Mouse (Mus musculus): ENCODE data around the gene Prc1. TPM values are rescaled to one million over a fixed set of nuclear protein-coding genes. Genes with fewer than 3 reads are reported as not detected.

Gene Prc1
- polyA plus RNA-seq, 2 experiments, result 79.9 to 111 TPM

- no peaks in the 10 kb centered on the region for H3K27me3 ChIP-seq (ENCODE audit: control insufficient read depth, insufficient read depth, low read length)
- H3K4me2 ChIP-seq (replicated peaks; ENCODE audit: low read depth, low read length, severe bottlenecking), result no peak overlapping the region
- DNase-seq (ENCODE audit: low spot score), result no peak
- H3K9me3 ChIP-seq (ENCODE audit: control insufficient read depth, low read length), result peaks cover 14% of the 10 kb centered on the region; the same call in 1 of the 2 replicates
- TF ChIP-seq POLR2A (IDR thresholded peaks at IDR 0.05; ENCODE audit: borderline replicate concordance, extremely low read depth, insufficient read depth, insufficient read length), result no peak
- no peak for ATAC-seq (ENCODE audit: low FRiP score, low read depth)
- peaks cover 59% of the 10 kb centered on the region for H3K36me3 ChIP-seq (ENCODE audit: control insufficient read depth, insufficient read depth, low read length)
- H3K9ac ChIP-seq (ENCODE audit: low read depth, low read length, severe bottlenecking), result no peak overlapping the region
- 97% methylated on average over 4 of the region's 4 CpGs for WGBS
- no peaks in the 10 kb centered on the region for H3K4me1 ChIP-seq (ENCODE audit: control insufficient read depth, insufficient read depth, low read length)
- no peak overlapping the region for H3K4me3 ChIP-seq (replicated peaks; ENCODE audit: low read length)
- H3K27ac ChIP-seq (replicated peaks; ENCODE audit: low read depth, low read length), result no peak overlapping the region
These were observed 17.9 kb upstream of the Prc1 start for GRCm38 (mm10) chr7:80276374-80276773.

GRCm38 (mm10) chr7:80280032-80280431 is 14.2 kb upstream of the Prc1 start:
- TF ChIP-seq POLR2A (IDR thresholded peaks at IDR 0.05; ENCODE audit: borderline replicate concordance, extremely low read depth, insufficient read depth, insufficient read length), result no peak
- Histone ChIP-seq H3K9me3 (ENCODE audit: control insufficient read depth, low read length) (peaks cover 4% of the 10 kb centered on the region; the same call in 1 of the 2 replicates), H3K4me3 (replicated peaks; ENCODE audit: low read length) (no peak overlapping the region), H3K9ac (ENCODE audit: low read depth, low read length, severe bottlenecking) (no peak overlapping the region), H3K4me1 (ENCODE audit: control insufficient read depth, insufficient read depth, low read length) (no peaks in the 10 kb centered on the region), H3K36me3 (ENCODE audit: control insufficient read depth, insufficient read depth, low read length) (peaks cover 71% of the 10 kb centered on the region), H3K4me2 (replicated peaks; ENCODE audit: low read depth, low read length, severe bottlenecking) (no peak overlapping the region), H3K27me3 (ENCODE audit: control insufficient read depth, insufficient read depth, low read length) (no peaks in the 10 kb centered on the region), H3K27ac (replicated peaks; ENCODE audit: low read depth, low read length) (no peak overlapping the region)
- ATAC-seq (ENCODE audit: low FRiP score, low read depth) (no peak), DNase-seq (ENCODE audit: low spot score) (no peak)
- WGBS, result 80% methylated on average over 9 of the region's 10 CpGs

GRCm38 (mm10) chr7:80280998-80281397 is 13.3 kb upstream of the Prc1 start:
- H3K27ac ChIP-seq (replicated peaks; ENCODE audit: low read depth, low read length), result no peak overlapping the region
- no peak overlapping the region for H3K4me3 ChIP-seq (replicated peaks; ENCODE audit: low read length)
- no peak for TF ChIP-seq POLR2A (IDR thresholded peaks at IDR 0.05; ENCODE audit: borderline replicate concordance, extremely low read depth, insufficient read depth, insufficient read length)
- H3K9me3 ChIP-seq (ENCODE audit: control insufficient read depth, low read length), result no peaks in the 10 kb centered on the region
- no peak overlapping the region for H3K9ac ChIP-seq (ENCODE audit: low read depth, low read length, severe bottlenecking)
- ATAC-seq (ENCODE audit: low FRiP score, low read depth) (no peak), DNase-seq (ENCODE audit: low spot score) (no peak)
- WGBS, result 91% methylated on average over 2 of the region's 2 CpGs
- peaks cover 73% of the 10 kb centered on the region for H3K36me3 ChIP-seq (ENCODE audit: control insufficient read depth, insufficient read depth, low read length)
- no peaks in the 10 kb centered on the region for H3K27me3 ChIP-seq (ENCODE audit: control insufficient read depth, insufficient read depth, low read length)
- no peaks in the 10 kb centered on the region for H3K4me1 ChIP-seq (ENCODE audit: control insufficient read depth, insufficient read depth, low read length)
- H3K4me2 ChIP-seq (replicated peaks; ENCODE audit: low read depth, low read length, severe bottlenecking), result no peak overlapping the region

GRCm38 (mm10) chr7:80281646-80282045 is 12.6 kb upstream of the Prc1 start:
- ATAC-seq (ENCODE audit: low FRiP score, low read depth), result no peak
- no peak overlapping the region for H3K4me2 ChIP-seq (replicated peaks; ENCODE audit: low read depth, low read length, severe bottlenecking)
- no peaks in the 10 kb centered on the region for H3K9me3 ChIP-seq (ENCODE audit: control insufficient read depth, low read length)
- peaks cover 73% of the 10 kb centered on the region for H3K36me3 ChIP-seq (ENCODE audit: control insufficient read depth, insufficient read depth, low read length)
- whole genome bisulfite sequencing, result 84% methylated on average over 3 of the region's 3 CpGs
- H3K27ac ChIP-seq (replicated peaks; ENCODE audit: low read depth, low read length), result no peak overlapping the region
- H3K9ac ChIP-seq (ENCODE audit: low read depth, low read length, severe bottlenecking), result no peak overlapping the region
- no peaks in the 10 kb centered on the region for H3K4me1 ChIP-seq (ENCODE audit: control insufficient read depth, insufficient read depth, low read length)
- no peaks in the 10 kb centered on the region for H3K27me3 ChIP-seq (ENCODE audit: control insufficient read depth, insufficient read depth, low read length)
- TF ChIP-seq POLR2A (IDR thresholded peaks at IDR 0.05; ENCODE audit: borderline replicate concordance, extremely low read depth, insufficient read depth, insufficient read length), result no peak
- no peak overlapping the region for H3K4me3 ChIP-seq (replicated peaks; ENCODE audit: low read length)
- no peak for DNase-seq (ENCODE audit: low spot score)

GRCm38 (mm10) chr7:80283226-80283918 is 10.9 kb upstream of the Prc1 start:
- DNase-seq (ENCODE audit: low spot score) (no peak), ATAC-seq (ENCODE audit: low FRiP score, low read depth) (no peak)
- H3K36me3 ChIP-seq (ENCODE audit: control insufficient read depth, insufficient read depth, low read length), result peaks cover 76% of the 10 kb centered on the region
- no peak overlapping the region for H3K4me3 ChIP-seq (replicated peaks; ENCODE audit: low read length)
- no peaks in the 10 kb centered on the region for H3K4me1 ChIP-seq (ENCODE audit: control insufficient read depth, insufficient read depth, low read length)
- H3K27me3 ChIP-seq (ENCODE audit: control insufficient read depth, insufficient read depth, low read length), result no peaks in the 10 kb centered on the region
- 86% methylated on average over 3 of the region's 3 CpGs for WGBS
- H3K4me2 ChIP-seq (replicated peaks; ENCODE audit: low read depth, low read length, severe bottlenecking), result no peak overlapping the region
- no peak overlapping the region for H3K9ac ChIP-seq (ENCODE audit: low read depth, low read length, severe bottlenecking)
- H3K9me3 ChIP-seq (ENCODE audit: control insufficient read depth, low read length), result no peaks in the 10 kb centered on the region
- no peak overlapping the region for H3K27ac ChIP-seq (replicated peaks; ENCODE audit: low read depth, low read length)
- TF ChIP-seq POLR2A (IDR thresholded peaks at IDR 0.05; ENCODE audit: borderline replicate concordance, extremely low read depth, insufficient read depth, insufficient read length), result no peak

Measured in limb, embryonic 14.5 days (tissue).